Mouse (Mus musculus): ENCODE measurements around the gene Shisal1. TPM values are rescaled to one million over a fixed set of nuclear protein-coding genes. Genes with fewer than 3 reads are reported as not detected.

The Shisal1 gene
- polyA plus RNA-seq, 1 experiment from 2014 or later: 3.0 TPM

Other genes starting within 250 kb of the Shisal1 start
- gene Parvb, start 215.1 kb downstream of the Shisal1 start, polyA plus RNA-seq (2015; fragmentation: Nextera tagmentation; extraction: Ambion mirVana): 2.8 and 3.1 TPM in 2 replicates
- 130 and 155 TPM in 2 replicates for gene Parvg, start 123.1 kb downstream of the Shisal1 start, polyA plus RNA-seq (2015; fragmentation: Nextera tagmentation; extraction: Ambion mirVana)
- 9.6 and 9.7 TPM in 2 replicates for gene Rtl6, start 110.7 kb upstream of the Shisal1 start, polyA plus RNA-seq (2015; fragmentation: Nextera tagmentation; extraction: Ambion mirVana)
- gene Prr5, start 222.5 kb upstream of the Shisal1 start, polyA plus RNA-seq (2015; fragmentation: Nextera tagmentation; extraction: Ambion mirVana): 13.3 and 13.7 TPM in 2 replicates